Mouse (Mus musculus) spleen, postnatal 36 days (tissue): Measurements from ENCODE around the gene Camsap3.

Experiments
- DNase-seq, 2 experiments: peaks; one replicate each; pipeline ENCODE4 v3.0.0; 2022; ENCODE audit warnings: low spot score in 2 of 2, mixed read lengths in 1 of 2

Camsap3 gene

GRCm38 (mm10) chr8:3600401-3600800, 13.3 kb downstream of the Camsap3 start:
- DNase-seq: no peak

- DNase-seq: no peak
These were observed 16.3 kb downstream of the Camsap3 start for GRCm38 (mm10) chr8:3603439-3603838.

- no peak for DNase-seq
These were observed 19.5 kb downstream of the Camsap3 start for GRCm38 (mm10) chr8:3606593-3606992.

- no peak for DNase-seq
These were observed 20.7 kb downstream of the Camsap3 start for GRCm38 (mm10) chr8:3607822-3608221.

- no peak for DNase-seq
These were observed 22.1 kb downstream of the Camsap3 start for GRCm38 (mm10) chr8:3609046-3609815.

- no peak for DNase-seq
These were observed 22.7 kb downstream of the Camsap3 start for GRCm38 (mm10) chr8:3609816-3610150.

GRCm38 (mm10) chr8:3621199-3621970, 34.3 kb downstream of the Camsap3 start, which contains the start of the genes Xab2 and Pet100:
Gene Xab2 (minus strand): TSS chr8:3621316.
Gene Pet100 (plus strand): TSS chr8:3621548.
- DNase-seq: peak; percentile 97 to 98

GRCm38 (mm10) chr8:3622119-3622518, 35.0 kb downstream of the Camsap3 start:
- DNase-seq: no peak

GRCm38 (mm10) chr8:3625445-3625844, 38.4 kb downstream of the Camsap3 start, which contains the start of gene Pcp2:
Gene Pcp2 (minus strand): TSS chr8:3625545.
- DNase-seq: no peak

GRCm38 (mm10) chr8:3626971-3627370, 39.9 kb downstream of the Camsap3 start:
- no peak for DNase-seq

GRCm38 (mm10) chr8:3628014-3628413, 40.9 kb downstream of the Camsap3 start:
- DNase-seq: peak; percentile 26 to 48

GRCm38 (mm10) chr8:3630647-3631477, 43.8 kb downstream of the Camsap3 start, which contains the start of gene Stxbp2:
Gene Stxbp2 (plus strand): TSS chr8:3630955.
- DNase-seq: peak; percentile 84

- DNase-seq: peak in 1 of 2 experiments; percentile 12
These were observed 44.4 kb downstream of the Camsap3 start for GRCm38 (mm10) chr8:3631478-3631875.

- DNase-seq: peak; percentile 72 to 78
These were observed 58.7 kb downstream of the Camsap3 start for GRCm38 (mm10) chr8:3645804-3646203.

GRCm38 (mm10) chr8:3646824-3647531, 59.9 kb downstream of the Camsap3 start:
- DNase-seq: no peak

GRCm38 (mm10) chr8:3647561-3647960, 60.5 kb downstream of the Camsap3 start:
- DNase-seq: no peak

- no peak for DNase-seq
These were observed 61.2 kb downstream of the Camsap3 start for GRCm38 (mm10) chr8:3648268-3648667.

GRCm38 (mm10) chr8:3648990-3649389, 61.9 kb downstream of the Camsap3 start:
- DNase-seq: no peak

- DNase-seq: no peak
These were observed 65.8 kb downstream of the Camsap3 start for GRCm38 (mm10) chr8:3652845-3653244.

- no peak for DNase-seq
These were observed 67.8 kb downstream of the Camsap3 start for GRCm38 (mm10) chr8:3654726-3655508.
